Mouse (Mus musculus) spleen, adult 2 months (tissue): ENCODE results near the gene Stam. TPM values are rescaled to one million over a fixed set of nuclear protein-coding genes. Genes with fewer than 3 reads are reported as not detected.
"Not testable (repeated sequence)": the region's sequence is repeated elsewhere in the genome, so short reads cannot be mapped to it uniquely, and the experiment has no call there.

Source experiments
- DNase-seq, 2 experiments: peaks; one replicate each; pipeline versions ENCODE4 v3.0.0 to v3.0.0-alpha.2; 2012 to 2021; ENCODE audit warnings: low spot score in 2 of 2, low read depth in 1 of 2
- H3K27ac ChIP-seq: fragments of 200-500 bp; 2 replicates; pipeline ENCODE4 v1.5.1; 2012; ENCODE audit warnings: low read length, inconsistent platforms; ENCODE audit not compliant: insufficient read depth
- H3K27me3 ChIP-seq: fragments of 200-500 bp; 2 replicates; pipeline ENCODE4 v1.6.1; 2012; ENCODE audit warnings: mild to moderate bottlenecking, moderate library complexity, low read length, inconsistent platforms; ENCODE audit not compliant: control insufficient read depth, insufficient read depth
- H3K36me3 ChIP-seq: fragments of 200-500 bp; 2 replicates; pipeline ENCODE4 v1.6.1; 2012; ENCODE audit warnings: mild to moderate bottlenecking, low read length, inconsistent platforms; ENCODE audit not compliant: control insufficient read depth, insufficient read depth
- H3K4me1 ChIP-seq: fragments of 200-500 bp; 2 replicates; pipeline ENCODE4 v1.6.1; 2011; ENCODE audit warnings: inconsistent platforms; ENCODE audit not compliant: control insufficient read depth, insufficient read depth, insufficient read length
- H3K4me3 ChIP-seq: fragments of 200-500 bp; 2 replicates; pipeline ENCODE4 v1.5.1; 2011; ENCODE audit warnings: mild to moderate bottlenecking, inconsistent platforms; ENCODE audit not compliant: insufficient read depth, insufficient read length; ENCODE audit errors: extremely low read depth
- CTCF ChIP-seq: fragments of 200-500 bp; IDR thresholded peaks from 2 replicates; pipeline ENCODE4 v1.5.1; 2011; ENCODE audit warnings: mild to moderate bottlenecking, inconsistent platforms; ENCODE audit not compliant: insufficient read depth, insufficient read length, insufficient replicate concordance; ENCODE audit errors: extremely low read depth
- POLR2A ChIP-seq: fragments of 200-500 bp; IDR thresholded peaks from 2 replicates; pipeline ENCODE4 v1.6.1; 2011; ENCODE audit warnings: low read depth, low read length, inconsistent platforms
- WGBS: fragments of 180-500 bp; shearing (Covaris S2); methylation state at CpG from one replicate; pipeline ENCODE4 v1.1.7; 2018; 5-methylcytosine and 5-hydroxymethylcytosine counted together
- polyA plus RNA-seq: library from polyadenylated mRNA; depleted of rRNA; stranded (reverse); fragments of >200 nt; gene quantifications from 2 replicates; pipeline ENCODE4 v1.2.3, GENCODE M21; 2012

The Stam gene
- polyA plus RNA-seq, 1 experiment = 7.2 TPM

- H3K27ac ChIP-seq = peak overlapping the region; percentile 98; the same call in 1 of the 2 replicates
- H3K4me1 ChIP-seq = peaks cover 2% of the 10 kb centered on the region
- no peaks in the 10 kb centered on the region for H3K27me3 ChIP-seq
- peak overlapping the region; percentile 89; the same call in 1 of the 2 replicates for H3K4me3 ChIP-seq
- TF ChIP-seq POLR2A (no peak), CTCF (no peak)
- no peak for DNase-seq
- 14% methylated on average over 8 of the region's 8 CpGs for WGBS
- no peaks in the 10 kb centered on the region for H3K36me3 ChIP-seq
Observed at GRCm38 (mm10) chr2:14073008-14073361, 913 bp upstream of the Stam start.

GRCm38 (mm10) chr2:14074221-14074901, 463 bp downstream of the Stam start:
- peaks cover 2% of the 10 kb centered on the region for H3K4me1 ChIP-seq
- no peaks in the 10 kb centered on the region for H3K36me3 ChIP-seq
- DNase-seq = no peak
- TF ChIP-seq POLR2A (no peak), CTCF (no peak)
- H3K27ac ChIP-seq = peak overlapping the region; percentile 98
- no peaks in the 10 kb centered on the region for H3K27me3 ChIP-seq
- WGBS = 1% methylated on average over 38 of the region's 38 CpGs
- H3K4me3 ChIP-seq = peak overlapping the region; percentile 89

GRCm38 (mm10) chr2:14078527-14078926, 4.6 kb downstream of the Stam start:
- DNase-seq = peak in 1 of 2 experiments; percentile 42
- WGBS = 42% methylated on average over 9 of the region's 9 CpGs
- H3K27me3 ChIP-seq = not testable (repeated sequence)

GRCm38 (mm10) chr2:14100533-14100932, 26.6 kb downstream of the Stam start:
- no peak for DNase-seq
- H3K4me3 ChIP-seq = no peak overlapping the region
- H3K4me1 ChIP-seq = no peaks in the 10 kb centered on the region
- no peak overlapping the region for H3K27ac ChIP-seq
- H3K36me3 ChIP-seq = no peaks in the 10 kb centered on the region
- TF ChIP-seq CTCF = no peak
- TF ChIP-seq POLR2A = no peak
- H3K27me3 ChIP-seq = no peaks in the 10 kb centered on the region

More at GRCm38 (mm10) chr2:14078527-14078926, 4.6 kb downstream of the Stam start:
- H3K27ac ChIP-seq, H3K36me3 ChIP-seq, H3K4me3 ChIP-seq, H3K4me1 ChIP-seq: not testable (repeated sequence)

- WGBS = 87% methylated on average over 2 of the region's 2 CpGs
- Histone ChIP-seq H3K36me3 (no peaks in the 10 kb centered on the region), H3K4me1 (no peaks in the 10 kb centered on the region), H3K27me3 (no peaks in the 10 kb centered on the region), H3K27ac (no peak overlapping the region), H3K4me3 (no peak overlapping the region)
- TF ChIP-seq POLR2A = no peak
- no peak for TF ChIP-seq CTCF
- DNase-seq = no peak
Observed at GRCm38 (mm10) chr2:14102603-14103002, 28.7 kb downstream of the Stam start.

- H3K36me3 ChIP-seq = no peaks in the 10 kb centered on the region
- no peak for DNase-seq
- TF ChIP-seq CTCF = no peak
- TF ChIP-seq POLR2A = no peak
- H3K27me3 ChIP-seq = no peaks in the 10 kb centered on the region
- no peak overlapping the region for H3K27ac ChIP-seq
- 93% methylated on average over 1 of the region's 1 CpGs for WGBS
- no peak overlapping the region for H3K4me3 ChIP-seq
- H3K4me1 ChIP-seq = no peaks in the 10 kb centered on the region
Observed at GRCm38 (mm10) chr2:14103924-14104323, 30.0 kb downstream of the Stam start.

GRCm38 (mm10) chr2:14107673-14108072, 33.8 kb downstream of the Stam start:
- 90% methylated on average over 3 of the region's 3 CpGs for WGBS
- Histone ChIP-seq H3K4me1 (no peaks in the 10 kb centered on the region), H3K4me3 (no peak overlapping the region), H3K27ac (no peak overlapping the region), H3K27me3 (no peaks in the 10 kb centered on the region), H3K36me3 (no peaks in the 10 kb centered on the region)
- TF ChIP-seq POLR2A (no peak), CTCF (no peak)
- DNase-seq = no peak
